Mouse (Mus musculus) limb, embryonic 14.5 days (tissue): ENCODE data around the gene Wdr82. TPM values are rescaled to one million over a fixed set of nuclear protein-coding genes. Genes with fewer than 3 reads are reported as not detected.

ENCODE experiments used
- ATAC-seq: fragments of 200-750 bp; cut with Nextera tagmentation; 2 replicates; pipeline ENCODE4 v1.8.0; 2017; ENCODE audit warnings: low read depth, moderate number of reproducible peaks, moderate TSS enrichment; ENCODE audit not compliant: low FRiP score
- DNase-seq: peaks from one replicate; pipeline ENCODE4 v3.0.0-alpha.2; 2015; ENCODE audit warnings: low spot score
- H3K27ac ChIP-seq: fragments of 300-500 bp; sonication (generic); replicated peaks from 2 replicates; pipeline ENCODE4 v1.5.1; 2014; ENCODE audit warnings: low read depth, mild to moderate bottlenecking, low read length, moderate library complexity, mixed read lengths
- H3K27me3 ChIP-seq: fragments of 300-500 bp; sonication (generic); 2 replicates; pipeline ENCODE4 v1.6.1; 2014; ENCODE audit warnings: low read length, mixed read lengths; ENCODE audit not compliant: control insufficient read depth, insufficient read depth
- H3K36me3 ChIP-seq: fragments of 300-500 bp; sonication (generic); 2 replicates; pipeline ENCODE4 v1.6.1; 2014; ENCODE audit warnings: mild to moderate bottlenecking, low read length, moderate library complexity, mixed read lengths; ENCODE audit not compliant: control insufficient read depth, insufficient read depth
- H3K4me1 ChIP-seq: fragments of 300-500 bp; sonication (generic); 2 replicates; pipeline ENCODE4 v1.6.1; 2014; ENCODE audit warnings: antibody characterized with exemption, low read length, mixed read lengths; ENCODE audit not compliant: control insufficient read depth, insufficient read depth
- H3K4me2 ChIP-seq: fragments of 300-500 bp; sonication (generic); replicated peaks from 2 replicates; pipeline ENCODE4 v1.6.1; 2014; ENCODE audit warnings: low read depth, mild to moderate bottlenecking, low read length, moderate library complexity; ENCODE audit not compliant: severe bottlenecking
- H3K4me3 ChIP-seq: fragments of 300-500 bp; sonication (generic); replicated peaks from 2 replicates; pipeline ENCODE4 v1.5.1; 2014; ENCODE audit warnings: low read length
- H3K9ac ChIP-seq: fragments of 300-500 bp; sonication (generic); 2 replicates; pipeline ENCODE4 v1.6.1; 2014; ENCODE audit warnings: mild to moderate bottlenecking, low read depth, low read length, moderate library complexity; ENCODE audit not compliant: severe bottlenecking
- H3K9me3 ChIP-seq: fragments of 300-500 bp; sonication (generic); 2 replicates; pipeline ENCODE4 v1.6.1; 2016; ENCODE audit warnings: low read length; ENCODE audit not compliant: control insufficient read depth
- POLR2A ChIP-seq: fragments of 200-500 bp; IDR thresholded peaks from 2 replicates; pipeline ENCODE4 v1.8.0; 2012; ENCODE audit warnings: inconsistent platforms, mild to moderate bottlenecking, moderate library complexity, borderline replicate concordance; ENCODE audit not compliant: insufficient read depth, insufficient read length; ENCODE audit errors: extremely low read depth
- WGBS: fragments of 180-500 bp; shearing (Covaris S2); extraction: QIAGEN DNeasy Blood & Tissue Kit; methylation state at CpG from one replicate; pipeline ENCODE4 v1.1.7; 2014; 5-methylcytosine and 5-hydroxymethylcytosine counted together
- polyA plus RNA-seq, 2 experiments: library from polyadenylated mRNA; depleted of rRNA in 1 of 2; stranded (reverse) in 1 of 2; unstranded in 1 of 2; fragments of >200 nt; fragmentation: Nextera tagmentation in 1 of 2; extraction: Ambion mirVana in 1 of 2; gene quantifications; 2 replicates each; pipeline versions ENCODE4 v1.2.1 to v1.2.3; 2012 to 2014

Wdr82 gene
- polyA plus RNA-seq, 2 experiments: 30.2 to 104 TPM

DNA sequence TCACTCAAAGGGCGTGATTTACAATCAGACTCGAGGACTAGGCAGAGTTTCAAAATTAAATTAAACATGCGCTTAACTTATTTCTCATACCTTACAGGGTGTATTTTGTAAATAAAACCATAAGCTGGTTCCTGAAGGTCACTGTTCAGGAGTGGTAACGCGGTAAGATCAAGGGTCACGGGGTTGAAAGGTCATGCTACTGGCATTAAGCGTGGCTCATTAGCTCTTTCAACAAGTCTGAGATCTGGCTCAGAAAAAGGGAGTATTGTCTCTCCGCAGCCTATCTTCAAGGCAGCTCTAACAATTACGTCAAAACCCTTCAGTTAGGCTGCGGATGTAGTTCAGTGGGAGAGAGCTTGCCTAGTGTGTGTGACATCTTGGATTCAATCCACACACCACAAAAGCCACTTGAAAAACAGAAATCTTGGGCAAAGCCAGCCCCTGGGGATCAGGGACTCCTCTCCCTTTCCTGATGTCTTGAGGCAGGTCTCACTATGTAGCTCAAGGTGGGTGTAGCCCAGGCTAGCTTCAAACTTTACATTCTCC, 33.0 kb upstream of the Wdr82 start:
- no peak for DNase-seq
- TF ChIP-seq POLR2A: no peak
- ATAC-seq: no peak
- 0 out of 2 replicates have a peak, but pooled peaks cover 5% of the 10 kb centered on the region for H3K4me1 ChIP-seq
- H3K4me3 ChIP-seq: no peak overlapping the region
- 49% methylated on average over 10 of the region's 10 CpGs for WGBS
- H3K9ac ChIP-seq: no peak overlapping the region
- no peak overlapping the region for H3K4me2 ChIP-seq
- no peaks in the 10 kb centered on the region for H3K36me3 ChIP-seq
- H3K27ac ChIP-seq: no peak overlapping the region
- no peaks in the 10 kb centered on the region for H3K27me3 ChIP-seq
- H3K9me3 ChIP-seq: no peaks in the 10 kb centered on the region

DNA sequence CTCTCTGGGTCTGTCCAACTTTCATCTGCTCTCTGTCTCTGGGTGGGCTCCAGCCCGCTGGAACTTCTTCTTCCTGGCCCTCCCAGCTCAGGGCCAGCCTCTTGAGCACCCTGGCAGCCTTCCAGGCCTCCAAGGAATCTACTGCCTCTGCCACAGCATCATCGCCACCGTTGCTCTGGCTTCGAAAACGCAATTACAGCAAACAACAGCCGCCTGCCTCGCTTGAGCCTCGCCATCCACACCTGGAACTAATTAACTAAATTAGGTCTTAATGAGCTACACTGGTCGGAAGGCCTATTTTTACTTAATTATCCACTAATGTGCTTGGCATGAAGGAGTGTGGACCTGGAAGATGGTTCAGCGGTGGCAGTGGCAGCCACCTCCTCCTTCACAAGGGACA, 31.0 kb upstream of the Wdr82 start:
- no peaks in the 10 kb centered on the region for H3K36me3 ChIP-seq
- H3K4me3 ChIP-seq: no peak overlapping the region
- ATAC-seq: no peak; the same call in 1 of the 2 replicates
- WGBS: 25% methylated on average over 10 of the region's 10 CpGs
- H3K9ac ChIP-seq: no peak overlapping the region
- no peaks in the 10 kb centered on the region for H3K9me3 ChIP-seq
- H3K4me1 ChIP-seq: 0 out of 2 replicates have a peak, but pooled peaks cover 5% of the 10 kb centered on the region
- H3K27me3 ChIP-seq: no peaks in the 10 kb centered on the region
- TF ChIP-seq POLR2A: no peak
- DNase-seq: peak; percentile 28
- H3K27ac ChIP-seq: no peak overlapping the region
- no peak overlapping the region for H3K4me2 ChIP-seq

DNA sequence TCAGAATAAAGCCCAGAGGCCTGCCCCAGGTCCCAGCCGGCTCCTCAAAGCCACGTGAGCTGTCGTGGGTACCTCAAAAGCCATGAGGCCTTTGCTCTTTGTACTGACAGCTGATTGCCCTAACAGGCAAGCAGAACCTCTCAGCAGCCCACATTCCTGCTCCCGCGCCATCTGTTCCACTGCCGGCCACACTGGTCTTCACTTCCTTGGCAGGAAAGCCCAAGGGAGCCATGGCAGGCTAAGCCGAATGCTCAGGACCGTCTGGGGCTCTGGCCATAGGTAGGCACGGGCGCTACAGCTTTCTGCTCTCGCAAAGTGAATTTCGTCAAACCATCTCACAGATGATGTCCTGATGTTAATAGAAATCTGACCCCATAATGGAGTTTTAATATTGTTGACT, 28.8 kb upstream of the Wdr82 start:
- no peak for ATAC-seq
- Histone ChIP-seq H3K9ac (no peak overlapping the region), H3K4me2 (no peak overlapping the region), H3K4me1 (0 out of 2 replicates have a peak, but pooled peaks cover 5% of the 10 kb centered on the region), H3K4me3 (no peak overlapping the region), H3K27ac (no peak overlapping the region), H3K36me3 (no peaks in the 10 kb centered on the region), H3K27me3 (peaks cover 2% of the 10 kb centered on the region; the same call in 1 of the 2 replicates), H3K9me3 (no peaks in the 10 kb centered on the region)
- no peak for TF ChIP-seq POLR2A
- WGBS: 69% methylated on average over 12 of the region's 12 CpGs
- DNase-seq: no peak

DNA sequence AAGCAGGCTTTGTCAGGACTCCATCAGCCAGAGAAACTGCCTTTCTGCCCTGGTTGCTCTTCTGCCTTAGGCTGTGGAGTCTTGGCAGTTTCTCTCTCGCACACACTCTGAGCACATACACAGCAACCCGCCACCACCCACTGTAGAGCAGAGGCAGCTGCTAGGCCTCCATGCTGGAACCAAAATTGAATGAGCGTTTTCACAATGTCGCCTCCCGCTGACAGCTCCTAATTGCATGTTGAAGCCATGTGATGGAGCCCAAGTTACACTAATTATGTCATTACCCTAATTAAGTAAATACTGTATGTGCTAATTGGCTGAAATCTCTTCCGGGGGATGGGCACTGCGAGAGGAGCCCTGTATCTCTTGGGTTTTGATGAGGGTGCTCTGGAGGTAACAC, 26.6 kb upstream of the Wdr82 start:
- H3K4me3 ChIP-seq: no peak overlapping the region
- H3K27me3 ChIP-seq: peaks cover 23% of the 10 kb centered on the region
- H3K9ac ChIP-seq: no peak overlapping the region
- H3K4me1 ChIP-seq: peaks cover 10% of the 10 kb centered on the region; the same call in 1 of the 2 replicates
- no peaks in the 10 kb centered on the region for H3K9me3 ChIP-seq
- no peak for DNase-seq
- no peaks in the 10 kb centered on the region for H3K36me3 ChIP-seq
- 75% methylated on average over 7 of the region's 7 CpGs for WGBS
- no peak for TF ChIP-seq POLR2A
- no peak for ATAC-seq
- H3K4me2 ChIP-seq: no peak overlapping the region
- no peak overlapping the region for H3K27ac ChIP-seq

DNA sequence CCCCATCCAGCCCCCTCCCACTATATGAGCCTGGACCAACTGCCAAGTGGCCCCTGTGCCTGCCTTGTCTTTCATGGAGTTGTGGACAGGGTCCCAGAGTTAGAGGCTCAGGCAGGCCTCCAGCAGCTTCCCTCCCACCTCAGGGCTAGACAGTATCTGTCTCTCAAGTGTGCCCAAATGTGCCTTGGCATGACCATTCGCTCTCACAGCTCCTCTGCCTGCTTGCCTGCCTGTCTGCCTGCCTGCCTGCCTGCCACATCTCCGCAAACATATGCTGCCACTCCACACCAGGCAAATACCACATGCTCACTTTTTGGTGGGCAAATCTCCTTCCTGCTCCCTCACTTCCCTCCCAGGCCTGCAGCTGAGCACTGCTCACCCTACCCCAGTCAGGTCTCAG, 25.1 kb upstream of the Wdr82 start:
- Histone ChIP-seq H3K4me2 (no peak overlapping the region), H3K27ac (no peak overlapping the region), H3K9me3 (no peaks in the 10 kb centered on the region), H3K9ac (no peak overlapping the region), H3K36me3 (no peaks in the 10 kb centered on the region), H3K4me1 (peaks cover 5% of the 10 kb centered on the region; the same call in 1 of the 2 replicates), H3K27me3 (peaks cover 37% of the 10 kb centered on the region), H3K4me3 (no peak overlapping the region)
- ATAC-seq (no peak), DNase-seq (no peak)
- 76% methylated on average over 2 of the region's 2 CpGs for WGBS
- no peak for TF ChIP-seq POLR2A
